Mouse (Mus musculus): ENCODE results near the gene Krt19. TPM values are rescaled to one million over a fixed set of nuclear protein-coding genes. Genes with fewer than 3 reads are reported as not detected.

Krt19 gene
- 0.85 TPM for polyA plus RNA-seq (2012; fragmentation: generic; extraction: Trizol)

DNA sequence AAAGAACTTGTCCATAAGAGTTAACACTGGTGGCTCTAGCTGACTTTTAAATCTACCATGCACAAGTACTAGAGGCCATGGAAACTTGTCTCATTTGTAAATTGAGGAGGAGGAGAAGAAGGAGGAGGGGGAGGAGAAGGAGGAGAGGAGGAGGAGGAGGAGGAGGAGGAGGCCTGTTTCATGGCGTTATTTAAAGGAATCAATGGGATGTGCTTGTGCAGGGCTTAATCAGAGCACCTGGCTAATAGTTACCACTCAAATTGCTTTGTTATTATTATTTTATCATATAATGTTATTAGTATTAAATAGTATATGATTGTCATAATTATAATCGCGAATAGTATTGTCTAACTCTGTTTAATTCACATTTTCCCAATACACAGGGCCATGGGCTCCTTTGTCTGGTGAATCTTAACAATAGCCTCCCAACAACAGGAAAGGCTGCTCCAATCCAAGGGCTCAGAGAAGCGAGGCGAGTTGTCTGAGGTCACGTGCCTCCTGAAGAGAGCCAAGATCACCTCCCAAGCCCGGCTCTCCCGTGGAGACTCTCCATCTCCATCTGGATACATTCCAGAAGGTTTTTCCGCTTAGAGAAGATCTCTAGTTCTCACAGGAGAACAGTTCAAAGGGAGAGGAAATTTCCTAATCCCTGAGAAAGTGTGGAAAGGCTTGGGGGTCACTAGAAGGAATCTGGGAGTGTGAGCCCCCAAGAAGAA lies at the start of gene Krt19:
Krt19 (minus strand) TSS at position 51 of the 716 bp plus-strand sequence.
- H3K4me2 ChIP-seq (ENCODE audit: low read depth) = peak within 1 kb of the TSS; percentile 76
- TF ChIP-seq MYOD1 (IDR thresholded peaks at IDR 0.05; ENCODE audit: control insufficient read depth in 1 of 3, insufficient read length in 2 of 3, low read depth in 2 of 3) (no peak), MAX (IDR thresholded peaks at IDR 0.05; ENCODE audit: low read depth) (no peak), E2F4 (IDR thresholded peaks at IDR 0.05; ENCODE audit: insufficient read depth) (no peak), REST (IDR thresholded peaks at IDR 0.05; ENCODE audit: insufficient read depth, insufficient read length) (no peak), TCF3 (IDR thresholded peaks at IDR 0.05; ENCODE audit: insufficient read length, low read depth) (no peak)
- no peak within 1 kb of the TSS for H3ac ChIP-seq (ENCODE audit: control insufficient read depth, insufficient read length)
- no peaks in the 10 kb centered on the region for H3K79me2 ChIP-seq (ENCODE audit: control insufficient read depth, insufficient read depth)
- no peak within 1 kb of the TSS for H3K4me3 ChIP-seq
- no peaks in the 10 kb centered on the region for H3K27me3 ChIP-seq (ENCODE audit: control insufficient read depth, insufficient read depth, insufficient read length)
- no peaks in the 10 kb centered on the region for H3K36me3 ChIP-seq (ENCODE audit: control insufficient read depth, insufficient read depth)

GRCm38 (mm10) chr11:100192992-100193391 lies 44.5 kb upstream of the Krt19 start, which contains the start of gene Krt9:
TSS of gene Krt9 (minus strand) at chr11:100193246.
- no peak within 1 kb of the TSS for H3ac ChIP-seq (ENCODE audit: control insufficient read depth, insufficient read length)
- no peak within 1 kb of the TSS for H3K4me2 ChIP-seq (ENCODE audit: low read depth)
- no peaks in the 10 kb centered on the region for H3K79me2 ChIP-seq (ENCODE audit: control insufficient read depth, insufficient read depth)
- TF ChIP-seq POLR2AphosphoS2 (IDR thresholded peaks at IDR 0.05; ENCODE audit: insufficient read length, low read depth) (no peak), REST (IDR thresholded peaks at IDR 0.05; ENCODE audit: insufficient read depth, insufficient read length) (no peak), MYOD1 (IDR thresholded peaks at IDR 0.05; ENCODE audit: control insufficient read depth in 1 of 3, insufficient read length in 2 of 3, low read depth in 2 of 3) (peak in 2 of 3 experiments; percentile 55 to 62), E2F4 (IDR thresholded peaks at IDR 0.05; ENCODE audit: insufficient read depth) (no peak), CEBPB (IDR thresholded peaks at IDR 0.05; ENCODE audit: insufficient read depth, poor library complexity, severe bottlenecking) (no peak), USF1 (IDR thresholded peaks at IDR 0.05; ENCODE audit: low read depth) (no peak), MYOG (IDR thresholded peaks at IDR 0.05; ENCODE audit: control insufficient read depth in 1 of 3, insufficient read depth in 1 of 3, insufficient read length in 2 of 3, low read depth in 2 of 3) (no peak)
- H3K27me3 ChIP-seq (ENCODE audit: control insufficient read depth, insufficient read depth, insufficient read length) = no peaks in the 10 kb centered on the region
- no peak within 1 kb of the TSS for H3K4me3 ChIP-seq
- no peaks in the 10 kb centered on the region for H3K36me3 ChIP-seq (ENCODE audit: control insufficient read depth, insufficient read depth)

GRCm38 (mm10) chr11:100191820-100192219 lies 43.4 kb upstream of the Krt19 start:
- H3K79me2 ChIP-seq (ENCODE audit: control insufficient read depth, insufficient read depth) = no peaks in the 10 kb centered on the region
- H3K36me3 ChIP-seq (ENCODE audit: control insufficient read depth, insufficient read depth) = no peaks in the 10 kb centered on the region
- H3K27me3 ChIP-seq (ENCODE audit: control insufficient read depth, insufficient read depth, insufficient read length) = no peaks in the 10 kb centered on the region
- no peak overlapping the region for H3K4me2 ChIP-seq (ENCODE audit: low read depth)
- no peak overlapping the region for H3ac ChIP-seq (ENCODE audit: control insufficient read depth, insufficient read length)
- TF ChIP-seq SRF (IDR thresholded peaks at IDR 0.05; ENCODE audit: control insufficient read depth, insufficient read length, low read depth) = no peak
- TF ChIP-seq POLR2AphosphoS2 (IDR thresholded peaks at IDR 0.05; ENCODE audit: insufficient read length, low read depth) = no peak
- TF ChIP-seq TCF3 (IDR thresholded peaks at IDR 0.05; ENCODE audit: insufficient read length, low read depth) = no peak
- TF ChIP-seq TCF12 (IDR thresholded peaks at IDR 0.05; ENCODE audit: insufficient read depth, poor library complexity, severe bottlenecking) = no peak
- no peak for TF ChIP-seq USF1 (IDR thresholded peaks at IDR 0.05; ENCODE audit: low read depth)
- no peak for TF ChIP-seq MYOD1 (IDR thresholded peaks at IDR 0.05; ENCODE audit: control insufficient read depth in 1 of 3, insufficient read length in 2 of 3, low read depth in 2 of 3)
- no peak for TF ChIP-seq E2F4 (IDR thresholded peaks at IDR 0.05; ENCODE audit: insufficient read depth)
- no peak for TF ChIP-seq POLR2A (IDR thresholded peaks at IDR 0.05; ENCODE audit: insufficient read length, low read depth)
- TF ChIP-seq MAX (IDR thresholded peaks at IDR 0.05; ENCODE audit: low read depth) = no peak
- TF ChIP-seq MYOG (IDR thresholded peaks at IDR 0.05; ENCODE audit: control insufficient read depth in 1 of 3, insufficient read depth in 1 of 3, insufficient read length in 2 of 3, low read depth in 2 of 3) = no peak
- TF ChIP-seq CEBPB (IDR thresholded peaks at IDR 0.05; ENCODE audit: insufficient read depth, poor library complexity, severe bottlenecking) = no peak
- no peak for TF ChIP-seq REST (IDR thresholded peaks at IDR 0.05; ENCODE audit: insufficient read depth, insufficient read length)
- no peak overlapping the region for H3K4me3 ChIP-seq

- H3K27me3 ChIP-seq (ENCODE audit: control insufficient read depth, insufficient read depth, insufficient read length) = no peaks in the 10 kb centered on the region
- no peaks in the 10 kb centered on the region for H3K79me2 ChIP-seq (ENCODE audit: control insufficient read depth, insufficient read depth)
- H3K36me3 ChIP-seq (ENCODE audit: control insufficient read depth, insufficient read depth) = no peaks in the 10 kb centered on the region
- TF ChIP-seq TCF3 (IDR thresholded peaks at IDR 0.05; ENCODE audit: insufficient read length, low read depth) (no peak), USF1 (IDR thresholded peaks at IDR 0.05; ENCODE audit: low read depth) (no peak), MAX (IDR thresholded peaks at IDR 0.05; ENCODE audit: low read depth) (no peak), POLR2A (IDR thresholded peaks at IDR 0.05; ENCODE audit: insufficient read length, low read depth) (no peak), MYOD1 (IDR thresholded peaks at IDR 0.05; ENCODE audit: control insufficient read depth in 1 of 3, insufficient read length in 2 of 3, low read depth in 2 of 3) (no peak), POLR2AphosphoS2 (IDR thresholded peaks at IDR 0.05; ENCODE audit: insufficient read length, low read depth) (no peak), SRF (IDR thresholded peaks at IDR 0.05; ENCODE audit: control insufficient read depth, insufficient read length, low read depth) (no peak), REST (IDR thresholded peaks at IDR 0.05; ENCODE audit: insufficient read depth, insufficient read length) (no peak), E2F4 (IDR thresholded peaks at IDR 0.05; ENCODE audit: insufficient read depth) (no peak)
- H3K4me2 ChIP-seq (ENCODE audit: low read depth) = no peak overlapping the region
- no peak overlapping the region for H3ac ChIP-seq (ENCODE audit: control insufficient read depth, insufficient read length)
- H3K4me3 ChIP-seq = no peak overlapping the region
Measured at GRCm38 (mm10) chr11:100186736-100187135, 38.3 kb upstream of the Krt19 start.

GRCm38 (mm10) chr11:100181725-100182124 lies 33.3 kb upstream of the Krt19 start:
- TF ChIP-seq E2F4 (IDR thresholded peaks at IDR 0.05; ENCODE audit: insufficient read depth) = no peak
- TF ChIP-seq POLR2A (IDR thresholded peaks at IDR 0.05; ENCODE audit: insufficient read length, low read depth) = no peak
- no peak for TF ChIP-seq POLR2AphosphoS2 (IDR thresholded peaks at IDR 0.05; ENCODE audit: insufficient read length, low read depth)
- no peak for TF ChIP-seq TCF12 (IDR thresholded peaks at IDR 0.05; ENCODE audit: insufficient read depth, poor library complexity, severe bottlenecking)
- TF ChIP-seq TCF3 (IDR thresholded peaks at IDR 0.05; ENCODE audit: insufficient read length, low read depth) = no peak
- TF ChIP-seq SRF (IDR thresholded peaks at IDR 0.05; ENCODE audit: control insufficient read depth, insufficient read length, low read depth) = no peak
- no peak for TF ChIP-seq MAX (IDR thresholded peaks at IDR 0.05; ENCODE audit: low read depth)
- TF ChIP-seq USF1 (IDR thresholded peaks at IDR 0.05; ENCODE audit: low read depth) = no peak
- Histone ChIP-seq H3K4me3 (no peak overlapping the region), H3K27me3 (ENCODE audit: control insufficient read depth, insufficient read depth, insufficient read length) (peaks cover 3% of the 10 kb centered on the region), H3K4me2 (ENCODE audit: low read depth) (no peak overlapping the region), H3ac (ENCODE audit: control insufficient read depth, insufficient read length) (no peak overlapping the region), H3K79me2 (ENCODE audit: control insufficient read depth, insufficient read depth) (no peaks in the 10 kb centered on the region), H3K36me3 (ENCODE audit: control insufficient read depth, insufficient read depth) (no peaks in the 10 kb centered on the region)
